Mouse (Mus musculus) midbrain, embryonic 12.5 days (tissue): ENCODE results near the gene Pcna. TPM values are rescaled to one million over a fixed set of nuclear protein-coding genes. Genes with fewer than 3 reads are reported as not detected.

ENCODE experiments used
- ATAC-seq: fragments of 200-750 bp; cut with Nextera tagmentation; 2 replicates; pipeline ENCODE4 v1.8.0; 2017; ENCODE audit warnings: low read depth, moderate TSS enrichment, moderate library complexity; ENCODE audit not compliant: low FRiP score
- H3K27ac ChIP-seq: fragments of 300-500 bp; sonication (generic); replicated peaks from 2 replicates; pipeline ENCODE4 v1.5.1; 2016; ENCODE audit warnings: mild to moderate bottlenecking
- H3K27me3 ChIP-seq: fragments of 300-500 bp; sonication (generic); 2 replicates; pipeline ENCODE4 v1.6.1; 2016; ENCODE audit warnings: mild to moderate bottlenecking
- H3K36me3 ChIP-seq: fragments of 300-500 bp; sonication (generic); 2 replicates; pipeline ENCODE4 v1.6.1; 2016
- H3K4me1 ChIP-seq: fragments of 300-500 bp; sonication (generic); 2 replicates; pipeline ENCODE4 v1.6.1; 2016
- H3K4me2 ChIP-seq: fragments of 300-500 bp; sonication (generic); replicated peaks from 2 replicates; pipeline ENCODE4 v1.6.1; 2016; ENCODE audit warnings: mild to moderate bottlenecking, moderate library complexity
- H3K4me3 ChIP-seq: fragments of 300-500 bp; sonication (generic); 2 replicates; pipeline ENCODE4 v1.5.1; 2016; ENCODE audit warnings: mild to moderate bottlenecking
- H3K9ac ChIP-seq: fragments of 300-500 bp; sonication (generic); replicated peaks from 2 replicates; pipeline ENCODE4 v1.6.1; 2016; ENCODE audit warnings: mild to moderate bottlenecking, moderate library complexity
- H3K9me3 ChIP-seq: fragments of 300-500 bp; sonication (generic); 2 replicates; pipeline ENCODE4 v1.6.1; 2016; ENCODE audit warnings: mild to moderate bottlenecking
- WGBS: fragments of 180-500 bp; shearing (Covaris S2); methylation state at CpG from one replicate; pipeline ENCODE4 v1.1.7; 2016; 5-methylcytosine and 5-hydroxymethylcytosine counted together
- polyA plus RNA-seq: library from polyadenylated mRNA; unstranded; fragments of >200 nt; fragmentation: Nextera tagmentation; extraction: Ambion mirVana; gene quantifications from 2 replicates; pipeline ENCODE4 v1.2.1, GENCODE M21; 2016

Pcna gene
- polyA plus RNA-seq, 1 experiment from 2014 or later, result 261 TPM

DNA sequence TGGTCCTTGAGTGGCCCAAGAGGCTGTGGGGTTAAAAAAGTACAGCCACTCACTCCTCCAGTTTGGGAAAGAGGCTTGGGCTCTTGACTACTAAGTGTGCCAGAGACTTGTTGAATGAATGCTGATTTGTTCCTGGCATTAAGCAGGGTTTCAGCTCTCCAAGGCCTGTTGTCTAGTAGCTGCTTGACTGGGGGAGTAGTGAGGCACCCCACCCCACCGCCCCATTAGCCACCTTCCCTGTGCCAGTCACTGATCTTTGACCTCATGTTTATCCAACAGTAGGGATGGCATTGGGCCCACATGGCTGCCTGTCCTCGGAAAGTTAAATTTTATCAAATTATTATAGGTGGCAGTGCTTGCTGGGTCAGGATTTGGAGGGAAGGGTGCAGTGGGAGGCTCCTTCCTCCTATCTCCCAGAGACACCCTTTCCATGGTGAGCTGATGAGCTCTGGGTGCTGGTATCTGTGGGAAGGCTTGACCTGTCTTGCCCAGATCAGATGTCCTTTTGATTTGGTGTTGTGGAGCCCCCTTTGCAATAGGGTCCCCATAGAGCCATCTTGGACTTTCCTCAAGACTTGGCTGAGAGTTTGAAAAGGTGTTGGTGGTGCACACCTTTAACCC, 17.3 kb upstream of the Pcna start:
- Histone ChIP-seq H3K4me2 (no peak overlapping the region), H3K9ac (no peak overlapping the region), H3K36me3 (no peaks in the 10 kb centered on the region), H3K27me3 (no peaks in the 10 kb centered on the region), H3K4me1 (no peaks in the 10 kb centered on the region), H3K27ac (no peak overlapping the region), H3K4me3 (no peak overlapping the region), H3K9me3 (no peaks in the 10 kb centered on the region)
- ATAC-seq, result no peak
- WGBS, result 94% methylated on average over 2 of the region's 2 CpGs

DNA sequence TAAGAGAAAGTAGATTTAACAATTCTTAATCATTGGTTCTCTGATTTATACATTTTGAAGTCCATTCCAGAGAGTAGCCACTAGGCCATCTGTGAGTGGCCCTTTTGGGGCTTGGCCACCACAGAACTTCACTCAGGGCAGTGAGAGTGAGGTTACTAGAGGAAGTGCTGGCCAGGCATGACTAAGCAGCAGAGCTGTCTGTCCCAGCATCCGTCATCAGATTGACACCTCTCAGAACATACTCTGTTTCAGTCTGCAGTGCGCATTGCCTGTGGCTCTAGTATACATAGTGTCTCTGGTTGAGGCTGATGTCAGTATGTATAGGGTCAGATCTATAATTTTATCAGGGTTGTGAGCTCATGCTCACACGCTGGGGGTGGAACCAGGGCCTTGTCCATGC, 16.1 kb upstream of the Pcna start:
- Histone ChIP-seq H3K4me1 (peaks cover 11% of the 10 kb centered on the region), H3K4me2 (no peak overlapping the region), H3K36me3 (no peaks in the 10 kb centered on the region), H3K9me3 (no peaks in the 10 kb centered on the region), H3K9ac (no peak overlapping the region), H3K4me3 (no peak overlapping the region), H3K27me3 (no peaks in the 10 kb centered on the region), H3K27ac (no peak overlapping the region)
- 86% methylated on average over 3 of the region's 3 CpGs for WGBS
- ATAC-seq, result no peak

DNA sequence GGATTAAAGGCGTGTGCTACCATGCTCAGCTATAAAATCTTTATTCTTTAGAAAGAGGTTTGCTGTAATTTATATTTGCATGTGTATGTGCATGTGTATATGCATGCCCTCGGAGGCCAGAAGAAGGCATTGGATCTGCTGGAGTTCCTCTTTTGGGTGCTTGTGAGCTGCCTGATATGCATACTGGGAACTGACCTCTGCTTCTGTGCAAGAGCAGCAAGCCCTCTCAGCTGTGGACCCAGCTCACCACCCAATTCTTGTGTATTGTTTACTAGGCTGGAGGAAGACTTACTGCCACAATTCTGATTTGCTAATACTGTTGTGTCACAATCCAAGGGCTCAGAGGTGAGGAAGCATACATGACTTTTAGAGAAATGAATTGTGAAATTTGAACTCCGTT, 13.0 kb upstream of the Pcna start:
- no peak for ATAC-seq
- no peak overlapping the region for H3K27ac ChIP-seq
- no peak overlapping the region for H3K4me3 ChIP-seq
- H3K36me3 ChIP-seq, result no peaks in the 10 kb centered on the region
- peaks cover 15% of the 10 kb centered on the region for H3K4me1 ChIP-seq
- H3K9ac ChIP-seq, result no peak overlapping the region
- H3K27me3 ChIP-seq, result no peaks in the 10 kb centered on the region
- no peaks in the 10 kb centered on the region for H3K9me3 ChIP-seq
- no peak overlapping the region for H3K4me2 ChIP-seq
- 92% methylated on average over 3 of the region's 3 CpGs for WGBS

DNA sequence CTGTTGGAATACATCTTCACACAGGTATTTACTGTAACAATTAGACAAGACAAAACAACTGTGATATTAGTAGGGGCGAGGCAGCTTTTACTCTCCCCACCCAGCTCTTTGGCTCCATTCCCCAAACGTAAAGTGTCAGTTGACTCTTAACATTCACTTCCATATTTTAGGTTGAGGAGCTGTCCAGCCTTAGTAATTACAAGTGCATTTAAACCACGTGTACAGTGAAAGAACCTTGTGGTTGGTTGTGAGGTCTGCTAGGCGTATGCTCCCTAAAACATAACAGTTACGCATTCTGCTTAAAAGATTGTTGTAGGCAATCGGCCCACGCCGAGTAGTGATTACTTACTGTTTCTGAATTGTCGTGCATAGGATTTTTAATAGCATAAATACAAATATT, 12.1 kb upstream of the Pcna start:
- Histone ChIP-seq H3K4me2 (no peak overlapping the region), H3K27me3 (no peaks in the 10 kb centered on the region)
- WGBS, result 91% methylated on average over 9 of the region's 9 CpGs

DNA sequence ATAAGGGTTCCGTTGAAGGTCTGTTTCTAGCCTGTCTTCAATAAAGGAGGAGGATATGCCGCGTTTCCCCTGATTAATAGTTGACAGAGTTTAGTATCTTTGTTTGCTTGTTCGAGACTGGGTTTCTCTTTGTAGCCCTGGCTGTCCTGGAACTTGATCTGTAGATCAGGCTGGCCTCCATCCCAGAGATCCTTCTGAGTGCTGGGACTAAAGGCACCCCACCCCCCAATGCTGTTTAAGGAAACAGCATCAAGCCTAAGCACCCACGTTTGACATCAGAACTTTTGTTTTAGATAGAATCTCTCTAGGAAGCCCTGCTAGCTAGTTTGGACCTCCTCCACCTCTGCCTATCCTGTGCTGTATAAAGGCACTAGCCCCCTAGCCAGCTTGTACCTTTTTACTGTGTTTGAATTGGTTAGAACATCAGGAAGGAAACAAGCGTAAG, 11.2 kb upstream of the Pcna start:
- WGBS, result 17% methylated on average over 6 of the region's 6 CpGs
- Histone ChIP-seq H3K9me3 (no peaks in the 10 kb centered on the region), H3K4me2 (peak overlapping the region; percentile 62)

More for the DNA sequence above, 12.1 kb upstream of the Pcna start:
- ATAC-seq, result no peak
- H3K9me3 ChIP-seq, result no peaks in the 10 kb centered on the region
- peaks cover 15% of the 10 kb centered on the region for H3K4me1 ChIP-seq
- no peak overlapping the region for H3K4me3 ChIP-seq
- H3K27ac ChIP-seq, result no peak overlapping the region
- no peaks in the 10 kb centered on the region for H3K36me3 ChIP-seq
- H3K9ac ChIP-seq, result no peak overlapping the region

DNA sequence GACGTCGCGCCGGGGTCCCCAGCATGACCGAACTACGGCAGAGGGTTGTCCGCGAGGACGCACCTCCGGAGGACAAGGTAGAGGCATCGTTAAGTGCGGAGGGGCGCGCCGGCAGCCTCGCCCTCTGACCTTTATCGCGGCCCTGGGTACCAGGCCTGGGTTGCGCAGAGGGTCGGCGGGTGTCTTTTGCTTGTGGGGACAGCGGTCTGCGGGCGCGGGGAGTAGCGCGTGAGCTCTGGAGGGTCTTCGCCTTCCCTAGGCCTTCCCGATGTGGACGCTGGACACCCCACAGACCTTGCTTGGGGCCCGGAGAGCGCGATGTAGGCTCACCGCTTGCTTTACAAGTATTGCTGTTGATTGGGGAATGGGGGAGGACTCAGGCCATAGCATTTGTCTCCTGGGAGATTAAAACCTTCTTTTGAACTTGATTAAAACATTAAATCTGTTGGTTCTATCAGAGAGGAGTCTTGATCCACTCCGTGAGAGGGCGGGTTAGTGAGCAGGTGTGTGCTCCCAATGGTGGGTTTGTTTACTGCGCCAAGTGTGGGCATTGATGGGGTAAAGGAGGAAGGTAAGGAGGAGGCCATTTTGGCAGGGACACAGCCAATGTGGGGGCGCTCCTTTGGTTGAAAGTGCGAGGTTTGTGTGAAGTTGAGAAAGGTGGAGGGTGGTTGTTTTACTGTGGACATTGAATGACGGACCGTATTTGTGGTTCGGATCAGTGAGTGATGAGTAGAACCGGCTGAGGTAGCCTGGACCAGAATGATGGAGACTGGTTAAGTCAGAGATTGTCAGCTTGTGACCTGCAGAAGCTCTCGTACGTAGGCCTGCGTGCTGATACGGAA, 10.5 kb upstream of the Pcna start:
- peak overlapping the region; percentile 62 for H3K4me2 ChIP-seq
- 1% methylated on average over 47 of the region's 47 CpGs for WGBS
- H3K9me3 ChIP-seq, result no peaks in the 10 kb centered on the region
- ATAC-seq, result peak; percentile 10; the same call in 1 of the 2 replicates
- no peaks in the 10 kb centered on the region for H3K36me3 ChIP-seq
- H3K27ac ChIP-seq, result peak overlapping the region; percentile 88
- peak overlapping the region; percentile 86 for H3K4me3 ChIP-seq
- no peaks in the 10 kb centered on the region for H3K27me3 ChIP-seq
- peak overlapping the region; percentile 94 for H3K9ac ChIP-seq
- peaks cover 15% of the 10 kb centered on the region for H3K4me1 ChIP-seq

More for the DNA sequence above, 11.2 kb upstream of the Pcna start:
- Histone ChIP-seq H3K36me3 (no peaks in the 10 kb centered on the region), H3K4me1 (peaks cover 15% of the 10 kb centered on the region), H3K9ac (peak overlapping the region; percentile 94), H3K27ac (peak overlapping the region; percentile 88), H3K27me3 (no peaks in the 10 kb centered on the region), H3K4me3 (peak overlapping the region; percentile 86)
- no peak for ATAC-seq

DNA sequence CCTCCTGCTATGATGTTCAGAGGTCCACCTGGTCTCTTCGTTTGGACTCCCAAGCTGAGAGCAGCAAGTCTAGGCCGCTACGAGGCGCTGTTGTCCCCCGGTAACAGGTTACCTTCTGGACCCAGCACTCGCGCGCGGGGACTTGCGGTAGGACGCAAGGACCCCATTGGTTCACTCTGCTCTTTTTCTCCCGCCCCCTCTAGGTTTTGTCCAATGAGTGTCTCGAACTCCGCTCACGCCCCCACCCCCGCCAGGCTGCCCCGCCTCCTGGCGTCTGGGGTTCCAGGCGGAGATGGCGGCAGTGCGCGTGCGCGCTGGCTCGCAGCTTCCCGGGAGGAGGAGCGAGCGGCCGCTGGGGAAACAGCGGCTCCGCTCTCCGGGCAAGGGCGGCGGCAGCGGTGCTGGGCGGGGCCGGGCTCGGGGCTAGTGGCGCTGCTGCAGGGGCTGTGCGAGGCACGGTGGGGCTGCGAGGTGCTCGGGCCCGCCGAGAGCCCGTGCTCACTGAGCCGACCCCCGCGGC, 9.8 kb upstream of the Pcna start, which contains the start of gene Cds2:
Gene Cds2, plus strand, starts transcription at position 270 of the 520 bp plus-strand sequence.
- H3K4me3 ChIP-seq, result peak within 1 kb of the TSS; percentile 86
- peak within 1 kb of the TSS; percentile 94 for H3K9ac ChIP-seq
- no peaks in the 10 kb centered on the region for H3K9me3 ChIP-seq
- peak; percentile 98 for ATAC-seq
- peaks cover 15% of the 10 kb centered on the region for H3K4me1 ChIP-seq
- under 1% methylated on average over 34 of the region's 49 CpGs for WGBS
- no peaks in the 10 kb centered on the region for H3K27me3 ChIP-seq
- H3K4me2 ChIP-seq, result peak within 1 kb of the TSS; percentile 62
- peak within 1 kb of the TSS; percentile 88 for H3K27ac ChIP-seq
- no peaks in the 10 kb centered on the region for H3K36me3 ChIP-seq

DNA sequence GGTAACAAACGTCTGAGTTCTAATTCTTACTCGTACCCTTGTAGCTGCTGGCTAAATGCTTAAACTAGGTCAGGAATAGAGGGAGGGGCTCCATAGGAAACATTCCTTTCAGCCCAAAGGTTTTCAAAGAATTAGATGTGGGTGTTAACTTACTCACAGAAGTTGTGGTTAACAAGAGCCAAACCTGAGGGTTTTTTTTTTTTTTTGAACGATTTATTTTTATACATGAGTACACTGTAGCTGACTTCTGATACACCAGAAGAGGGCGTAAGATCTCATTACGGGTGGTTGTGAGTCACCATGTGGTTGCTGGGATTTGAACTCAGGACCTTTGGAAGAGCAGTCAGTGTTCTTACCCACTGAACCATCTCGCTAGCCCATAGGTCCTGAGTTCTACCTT, 9.1 kb upstream of the Pcna start:
- Histone ChIP-seq H3K4me2 (peak overlapping the region; percentile 62; the same call in 1 of the 2 replicates), H3K27ac (no peak overlapping the region), H3K4me3 (no peak overlapping the region), H3K27me3 (no peaks in the 10 kb centered on the region), H3K9me3 (no peaks in the 10 kb centered on the region), H3K36me3 (no peaks in the 10 kb centered on the region), H3K4me1 (peaks cover 15% of the 10 kb centered on the region), H3K9ac (no peak overlapping the region)
- 77% methylated on average over 6 of the region's 6 CpGs for WGBS
- no peak for ATAC-seq

DNA sequence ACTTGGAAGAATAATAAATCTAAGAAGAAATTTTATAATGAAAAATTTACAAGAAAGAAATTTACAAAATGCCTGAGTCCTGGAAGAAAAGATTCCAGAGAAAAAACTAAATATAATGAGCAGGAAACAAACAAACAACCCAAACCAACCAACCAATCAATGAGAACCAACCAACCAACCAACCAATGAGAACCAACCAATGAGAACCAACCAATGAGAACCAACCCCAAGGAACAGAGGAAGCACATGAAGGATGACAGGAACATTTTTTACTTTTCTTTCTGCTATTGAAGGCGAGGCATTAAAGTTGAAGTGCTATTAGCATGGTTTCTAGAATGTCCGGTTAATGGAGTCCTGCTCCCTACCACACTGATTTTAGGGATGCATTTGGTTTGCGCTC, 7.5 kb upstream of the Pcna start:
- Histone ChIP-seq H3K4me2 (no peak overlapping the region), H3K9ac (no peak overlapping the region), H3K4me3 (no peak overlapping the region), H3K27ac (no peak overlapping the region), H3K4me1 (peaks cover 15% of the 10 kb centered on the region), H3K36me3 (no peaks in the 10 kb centered on the region), H3K27me3 (no peaks in the 10 kb centered on the region), H3K9me3 (no peaks in the 10 kb centered on the region)
- 94% methylated on average over 3 of the region's 3 CpGs for WGBS
- no peak for ATAC-seq

DNA sequence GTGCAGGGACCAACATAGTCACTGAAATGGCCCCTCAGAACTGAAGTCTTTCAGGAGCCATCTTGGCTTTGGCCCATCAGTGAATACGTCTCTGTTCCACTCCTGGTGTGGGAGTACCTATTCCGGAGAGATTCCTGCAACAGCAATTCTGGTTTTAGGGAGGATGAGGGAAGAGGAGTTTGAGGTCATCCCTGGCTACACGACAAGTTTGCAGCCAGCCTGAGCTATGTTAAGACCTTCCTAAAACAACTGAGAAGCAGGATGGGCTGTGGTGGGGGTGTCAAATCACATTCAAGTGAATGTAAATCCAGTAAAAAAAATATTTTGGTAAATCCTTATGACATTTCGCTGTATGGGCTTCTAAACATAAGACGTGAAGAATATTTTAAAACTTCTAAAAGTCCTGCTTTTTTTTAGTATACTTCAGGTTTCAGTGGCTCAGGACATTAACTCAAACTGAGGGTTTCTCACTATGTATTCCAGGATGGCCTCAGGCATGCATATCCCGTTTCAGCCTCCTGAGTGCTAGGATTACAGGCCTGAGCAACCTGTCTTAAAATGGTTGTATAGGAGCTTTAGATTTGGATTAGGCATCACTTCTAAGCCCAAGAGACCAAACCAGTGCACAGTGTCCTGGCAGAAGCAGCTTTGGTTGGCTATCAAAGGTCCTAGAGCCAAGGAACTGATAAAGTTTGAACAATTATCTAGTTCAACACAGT, 4.4 kb upstream of the Pcna start:
- no peak for ATAC-seq
- no peaks in the 10 kb centered on the region for H3K36me3 ChIP-seq
- H3K9me3 ChIP-seq, result no peaks in the 10 kb centered on the region
- H3K27ac ChIP-seq, result no peak overlapping the region
- peaks cover 5% of the 10 kb centered on the region; the same call in 1 of the 2 replicates for H3K4me1 ChIP-seq
- WGBS, result 96% methylated on average over 6 of the region's 6 CpGs
- no peak overlapping the region for H3K9ac ChIP-seq
- H3K4me3 ChIP-seq, result no peak overlapping the region
- no peaks in the 10 kb centered on the region for H3K27me3 ChIP-seq
- H3K4me2 ChIP-seq, result no peak overlapping the region

DNA sequence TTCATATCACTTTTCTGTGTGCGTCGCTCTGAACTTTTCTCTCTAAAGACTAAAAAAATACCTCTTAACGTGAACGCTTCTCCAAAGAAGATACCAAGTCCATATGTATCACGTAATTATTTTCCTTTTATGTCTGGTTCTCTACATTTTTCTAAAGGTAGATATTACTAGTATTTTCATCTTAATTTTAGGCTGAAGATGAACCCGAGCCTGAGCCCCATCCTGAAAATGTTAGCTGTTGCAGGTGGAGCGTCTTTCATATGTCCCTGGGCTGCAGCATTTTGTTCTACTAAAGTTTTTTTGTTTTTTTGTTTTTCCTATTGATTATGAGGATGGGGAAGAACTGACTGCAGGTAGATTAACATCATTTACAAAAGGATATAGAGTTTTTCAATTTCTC, 489 bp upstream of the Pcna start:
- H3K36me3 ChIP-seq, result no peaks in the 10 kb centered on the region
- peak overlapping the region; percentile 61 for H3K9ac ChIP-seq
- no peak for ATAC-seq
- no peaks in the 10 kb centered on the region for H3K27me3 ChIP-seq
- H3K4me1 ChIP-seq, result peaks cover 29% of the 10 kb centered on the region
- peak overlapping the region; percentile 64 for H3K4me2 ChIP-seq
- 1% methylated on average over 7 of the region's 7 CpGs for WGBS
- peak overlapping the region; percentile 69; the same call in 1 of the 2 replicates for H3K27ac ChIP-seq
- H3K4me3 ChIP-seq, result peak overlapping the region; percentile 64
- H3K9me3 ChIP-seq, result no peaks in the 10 kb centered on the region
